Mouse (Mus musculus) hindbrain, embryonic 15.5 days (tissue): ENCODE measurements at regions not wholly inside any gene's neighbourhood (a gene's known extent, or its start where the extent isn't known, plus 50 kb on each side); places are given as distances from the start of the nearest gene placed in this dataset.

ENCODE experiments used
- ATAC-seq: fragments of 200-750 bp; cut with Nextera tagmentation; 2 replicates; pipeline ENCODE4 v1.8.0; 2017; ENCODE audit warnings: low read depth, moderate number of reproducible peaks, moderate TSS enrichment; ENCODE audit not compliant: low FRiP score
- H3K27ac ChIP-seq: fragments of 300-500 bp; sonication (generic); replicated peaks from 2 replicates; pipeline ENCODE4 v1.5.1; 2015; ENCODE audit warnings: mild to moderate bottlenecking, inconsistent platforms
- H3K27me3 ChIP-seq: fragments of 300-500 bp; sonication (generic); 2 replicates; pipeline ENCODE4 v1.6.1; 2015; ENCODE audit warnings: control low read depth, inconsistent platforms
- H3K36me3 ChIP-seq: fragments of 300-500 bp; sonication (generic); 2 replicates; pipeline ENCODE4 v1.6.1; 2015; ENCODE audit warnings: control low read depth, inconsistent platforms
- H3K4me1 ChIP-seq: fragments of 300-500 bp; sonication (generic); replicated peaks from 2 replicates; pipeline ENCODE4 v1.6.1; 2015; ENCODE audit warnings: control low read depth, inconsistent platforms
- H3K4me2 ChIP-seq: fragments of 300-500 bp; sonication (generic); 2 replicates; pipeline ENCODE4 v1.6.1; 2015; ENCODE audit warnings: moderate library complexity, mild to moderate bottlenecking, inconsistent platforms
- H3K4me3 ChIP-seq: fragments of 300-500 bp; sonication (generic); 2 replicates; pipeline ENCODE4 v1.5.1; 2015; ENCODE audit warnings: mild to moderate bottlenecking, inconsistent platforms
- H3K9ac ChIP-seq: fragments of 300-500 bp; sonication (generic); 2 replicates; pipeline ENCODE4 v1.6.1; 2015; ENCODE audit warnings: inconsistent platforms
- H3K9me3 ChIP-seq: fragments of 300-500 bp; sonication (generic); 2 replicates; pipeline ENCODE4 v1.6.1; 2016; ENCODE audit warnings: control low read depth, inconsistent platforms
- WGBS: fragments of 180-500 bp; shearing (Covaris S2); methylation state at CpG from one replicate; pipeline ENCODE4 v1.1.7; 2015; 5-methylcytosine and 5-hydroxymethylcytosine counted together

DNA sequence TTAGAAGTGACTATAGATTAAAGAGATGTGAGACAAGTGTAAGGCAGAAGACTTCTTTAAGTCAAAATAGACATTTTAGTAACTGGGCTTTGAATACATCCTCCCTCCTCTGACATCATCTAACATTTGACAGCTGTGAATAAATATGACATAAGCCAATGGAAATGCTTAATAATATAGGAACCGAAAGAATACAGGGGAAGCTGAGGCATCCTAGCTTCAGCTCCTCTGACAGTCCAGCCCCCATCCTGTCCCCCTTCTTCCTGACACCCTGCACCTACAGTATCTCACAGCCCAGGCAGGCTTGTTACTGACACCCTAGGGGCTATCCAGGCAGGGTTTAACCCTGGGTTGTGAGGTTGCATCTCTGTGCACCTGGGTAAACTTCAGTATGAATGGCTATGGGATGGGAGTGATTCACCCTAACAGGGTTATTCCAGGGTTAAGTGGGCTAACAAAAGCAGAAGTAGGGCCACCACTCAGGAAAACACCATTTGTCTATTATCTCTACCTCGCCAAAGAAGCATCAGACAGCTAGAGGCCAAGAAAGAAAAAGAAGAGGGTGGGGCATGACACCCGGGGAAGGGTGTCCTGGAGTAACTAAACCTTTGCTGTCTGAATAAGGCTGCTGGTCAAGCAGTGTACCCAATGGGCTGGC, 158.6 kb upstream of the Dyrk2 start:
- Histone ChIP-seq H3K36me3 (no peaks in the 10 kb centered on the region), H3K27ac (no peak overlapping the region), H3K4me1 (no peaks in the 10 kb centered on the region), H3K27me3 (no peaks in the 10 kb centered on the region), H3K9me3 (no peaks in the 10 kb centered on the region), H3K4me3 (no peak overlapping the region), H3K9ac (no peak overlapping the region), H3K4me2 (no peak overlapping the region)
- 65% methylated on average over 3 of the region's 3 CpGs for WGBS
- no peak for ATAC-seq

- no peaks in the 10 kb centered on the region for H3K9me3 ChIP-seq
- no peak for ATAC-seq
- no peak overlapping the region for H3K27ac ChIP-seq
- H3K4me3 ChIP-seq = no peak overlapping the region
- H3K27me3 ChIP-seq = no peaks in the 10 kb centered on the region
- WGBS = 48% methylated on average over 6 of the region's 6 CpGs
- H3K4me1 ChIP-seq = no peaks in the 10 kb centered on the region
- no peak overlapping the region for H3K4me2 ChIP-seq
- no peaks in the 10 kb centered on the region for H3K36me3 ChIP-seq
- no peak overlapping the region for H3K9ac ChIP-seq
Observed at GRCm38 (mm10) chr10:119027241-119027901, 157.4 kb upstream of the Dyrk2 start.

GRCm38 (mm10) chr10:119026291-119026690, 156.3 kb upstream of the Dyrk2 start:
- H3K4me2 ChIP-seq = no peak overlapping the region
- no peaks in the 10 kb centered on the region for H3K4me1 ChIP-seq

GRCm38 (mm10) chr10:119024425-119024824, 154.4 kb upstream of the Dyrk2 start:
- Histone ChIP-seq H3K9me3 (no peaks in the 10 kb centered on the region), H3K36me3 (no peaks in the 10 kb centered on the region), H3K4me1 (no peaks in the 10 kb centered on the region), H3K27ac (no peak overlapping the region), H3K4me3 (no peak overlapping the region), H3K27me3 (no peaks in the 10 kb centered on the region), H3K4me2 (no peak overlapping the region), H3K9ac (no peak overlapping the region)
- 64% methylated on average over 9 of the region's 9 CpGs for WGBS
- ATAC-seq = no peak

More at GRCm38 (mm10) chr10:119026291-119026690, 156.3 kb upstream of the Dyrk2 start:
- no peaks in the 10 kb centered on the region for H3K27me3 ChIP-seq
- no peak overlapping the region for H3K4me3 ChIP-seq
- no peak overlapping the region for H3K9ac ChIP-seq
- H3K27ac ChIP-seq = no peak overlapping the region
- ATAC-seq = no peak
- WGBS = 73% methylated on average over 4 of the region's 4 CpGs
- H3K36me3 ChIP-seq = no peaks in the 10 kb centered on the region
- no peaks in the 10 kb centered on the region for H3K9me3 ChIP-seq

- no peak for ATAC-seq
- Histone ChIP-seq H3K4me1 (peaks cover 12% of the 10 kb centered on the region; the same call in 1 of the 2 replicates), H3K27me3 (no peaks in the 10 kb centered on the region), H3K27ac (no peak overlapping the region), H3K9ac (no peak overlapping the region), H3K4me2 (no peak overlapping the region), H3K4me3 (no peak overlapping the region), H3K9me3 (no peaks in the 10 kb centered on the region), H3K36me3 (no peaks in the 10 kb centered on the region)
- 94% methylated on average over 10 of the region's 10 CpGs for WGBS
Observed at GRCm38 (mm10) chr10:119019082-119019481, 149.1 kb upstream of the Dyrk2 start.

- Histone ChIP-seq H3K4me1 (peaks cover 12% of the 10 kb centered on the region; the same call in 1 of the 2 replicates), H3K9me3 (no peaks in the 10 kb centered on the region), H3K9ac (no peak overlapping the region), H3K4me3 (no peak overlapping the region), H3K27me3 (no peaks in the 10 kb centered on the region), H3K4me2 (no peak overlapping the region), H3K27ac (no peak overlapping the region), H3K36me3 (no peaks in the 10 kb centered on the region)
- ATAC-seq = no peak
- WGBS = 92% methylated on average over 4 of the region's 4 CpGs
Observed at GRCm38 (mm10) chr10:119018490-119018889, 148.5 kb upstream of the Dyrk2 start.

GRCm38 (mm10) chr10:119016104-119016503, 146.1 kb upstream of the Dyrk2 start:
- 90% methylated on average over 8 of the region's 8 CpGs for whole genome bisulfite sequencing

DNA sequence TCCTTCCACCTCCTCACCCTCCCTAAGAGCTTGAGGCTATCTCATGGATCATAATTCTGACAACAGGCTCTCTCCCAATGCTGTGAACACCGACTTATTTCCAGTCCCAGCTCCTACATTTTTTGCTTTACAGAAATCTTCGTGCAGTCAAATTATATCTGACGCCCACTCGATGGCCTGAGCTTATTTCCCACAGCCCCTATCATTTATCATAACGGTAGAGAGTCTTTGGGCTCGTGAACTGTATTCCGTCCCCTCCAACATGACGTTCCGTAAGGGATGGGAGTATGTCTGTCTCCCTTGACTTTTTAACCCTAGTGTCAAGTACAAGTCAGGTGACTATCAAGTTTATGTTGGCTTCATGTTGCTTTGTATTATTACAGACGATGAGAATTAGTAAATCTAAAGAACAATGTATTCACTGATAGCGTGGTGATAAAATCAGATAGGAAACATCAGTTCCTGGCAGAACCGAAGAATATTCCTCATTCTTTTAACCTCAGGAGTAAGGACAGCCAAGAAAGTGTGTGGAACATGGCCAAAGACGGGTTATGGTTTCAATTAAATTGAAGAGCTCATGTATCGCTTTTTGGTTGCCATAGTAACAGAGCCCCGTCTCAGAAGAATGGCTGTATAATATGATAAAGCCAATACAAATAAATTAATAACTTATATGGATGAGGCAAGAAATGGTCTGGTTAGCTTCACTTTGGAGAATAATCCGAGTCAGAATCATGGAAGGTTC, 145.5 kb upstream of the Dyrk2 start:
- Histone ChIP-seq H3K4me3 (no peak overlapping the region), H3K27me3 (no peaks in the 10 kb centered on the region), H3K4me2 (no peak overlapping the region), H3K9ac (no peak overlapping the region), H3K9me3 (no peaks in the 10 kb centered on the region), H3K27ac (0 out of 2 replicates have a peak overlapping the region, but pooled peaks have one; percentile 5), H3K36me3 (no peaks in the 10 kb centered on the region), H3K4me1 (peaks cover 12% of the 10 kb centered on the region; the same call in 1 of the 2 replicates)
- 68% methylated on average over 16 of the region's 16 CpGs for WGBS
- ATAC-seq = no peak

More at GRCm38 (mm10) chr10:119016104-119016503, 146.1 kb upstream of the Dyrk2 start:
- no peak overlapping the region for H3K9ac ChIP-seq
- H3K4me3 ChIP-seq = no peak overlapping the region
- H3K36me3 ChIP-seq = no peaks in the 10 kb centered on the region
- ATAC-seq = no peak
- H3K4me1 ChIP-seq = peaks cover 12% of the 10 kb centered on the region; the same call in 1 of the 2 replicates
- H3K27ac ChIP-seq = no peak overlapping the region
- no peaks in the 10 kb centered on the region for H3K27me3 ChIP-seq
- no peak overlapping the region for H3K4me2 ChIP-seq
- no peaks in the 10 kb centered on the region for H3K9me3 ChIP-seq

DNA sequence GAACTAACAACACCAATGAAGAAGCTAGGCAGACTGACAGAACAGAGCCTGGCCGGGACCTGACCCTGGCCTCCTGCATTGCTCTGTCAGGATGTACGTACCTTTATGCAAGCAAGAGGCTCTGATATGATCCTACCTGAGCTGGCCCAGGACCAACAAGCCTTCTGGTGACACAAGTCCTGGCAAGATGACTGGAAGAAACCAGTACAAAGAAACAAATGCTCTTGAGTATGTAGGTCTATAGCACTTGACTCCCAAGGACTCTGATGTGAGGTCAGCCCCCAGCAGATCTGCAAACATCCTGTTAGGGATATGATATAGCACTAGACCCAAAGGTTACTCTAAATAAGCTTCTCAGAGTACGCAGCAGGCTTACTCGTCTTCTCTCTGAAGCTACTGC, 144.7 kb upstream of the Dyrk2 start:
- no peak overlapping the region for H3K4me3 ChIP-seq
- no peaks in the 10 kb centered on the region for H3K9me3 ChIP-seq
- H3K27ac ChIP-seq = no peak overlapping the region
- no peak overlapping the region for H3K9ac ChIP-seq
- 90% methylated on average over 4 of the region's 4 CpGs for WGBS
- ATAC-seq = no peak
- no peak overlapping the region for H3K4me2 ChIP-seq
- H3K27me3 ChIP-seq = no peaks in the 10 kb centered on the region
- no peaks in the 10 kb centered on the region for H3K36me3 ChIP-seq
- H3K4me1 ChIP-seq = peaks cover 12% of the 10 kb centered on the region; the same call in 1 of the 2 replicates

DNA sequence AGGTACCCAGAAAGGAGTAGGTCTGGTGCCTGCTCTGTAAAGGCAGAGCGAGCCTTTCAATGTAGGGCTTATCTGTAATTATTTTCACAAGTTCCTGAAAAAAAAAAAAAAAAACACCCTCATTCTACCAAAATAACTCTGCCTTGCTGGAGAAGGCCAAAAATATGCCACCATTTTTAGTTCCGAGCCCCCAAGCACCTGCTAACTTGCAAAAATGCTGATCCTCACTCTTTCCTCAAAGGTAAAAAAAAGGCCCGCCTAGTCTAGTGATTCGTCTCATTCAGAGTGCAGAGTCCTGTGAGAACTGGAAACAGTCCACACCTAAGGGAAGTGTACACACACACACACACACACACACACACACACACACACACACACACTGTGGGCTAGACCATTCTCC, 143.7 kb upstream of the Dyrk2 start:
- WGBS = 78% methylated on average over 4 of the region's 4 CpGs
- Histone ChIP-seq H3K36me3 (no peaks in the 10 kb centered on the region), H3K4me1 (peaks cover 12% of the 10 kb centered on the region; the same call in 1 of the 2 replicates), H3K4me2 (no peak overlapping the region), H3K27ac (no peak overlapping the region), H3K9me3 (no peaks in the 10 kb centered on the region), H3K27me3 (no peaks in the 10 kb centered on the region), H3K9ac (no peak overlapping the region), H3K4me3 (no peak overlapping the region)
- ATAC-seq = no peak

DNA sequence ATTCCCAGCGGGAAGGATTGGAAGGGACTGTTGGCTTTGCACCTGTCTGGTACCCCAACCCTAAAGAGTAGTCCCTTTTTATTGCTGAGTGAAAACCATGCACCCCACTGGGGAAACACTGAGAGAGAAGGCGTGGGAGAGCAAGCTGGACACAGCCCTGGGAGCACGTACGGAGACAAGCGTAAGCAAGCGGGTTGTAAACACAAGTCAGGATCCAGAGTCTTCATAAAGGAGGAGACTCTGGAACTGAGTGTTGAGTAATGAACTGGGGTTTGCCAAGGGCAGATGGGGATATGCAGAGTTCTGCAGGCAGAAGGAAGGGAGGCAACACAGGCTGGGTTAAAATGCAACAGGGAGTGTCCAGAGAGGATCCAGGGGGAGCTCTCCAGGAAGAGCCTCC, 141.5 kb upstream of the Dyrk2 start:
- ATAC-seq = no peak
- Histone ChIP-seq H3K9ac (no peak overlapping the region), H3K4me3 (no peak overlapping the region), H3K36me3 (no peaks in the 10 kb centered on the region), H3K27me3 (no peaks in the 10 kb centered on the region), H3K9me3 (no peaks in the 10 kb centered on the region), H3K27ac (no peak overlapping the region), H3K4me1 (peaks cover 12% of the 10 kb centered on the region; the same call in 1 of the 2 replicates), H3K4me2 (no peak overlapping the region)
- 88% methylated on average over 6 of the region's 6 CpGs for WGBS

- no peaks in the 10 kb centered on the region for H3K27me3 ChIP-seq
- H3K27ac ChIP-seq = no peak overlapping the region
- no peaks in the 10 kb centered on the region for H3K36me3 ChIP-seq
- peaks cover 10% of the 10 kb centered on the region; the same call in 1 of the 2 replicates for H3K4me1 ChIP-seq
- no peak overlapping the region for H3K9ac ChIP-seq
- ATAC-seq = no peak
- no peak overlapping the region for H3K4me2 ChIP-seq
- WGBS = 44% methylated on average over 7 of the region's 7 CpGs
- no peaks in the 10 kb centered on the region for H3K9me3 ChIP-seq
- H3K4me3 ChIP-seq = no peak overlapping the region
Observed at GRCm38 (mm10) chr10:119010884-119011283, 140.9 kb upstream of the Dyrk2 start.
